Mouse (Mus musculus): ENCODE results near the gene BC028528. TPM values are rescaled to one million over a fixed set of nuclear protein-coding genes. Genes with fewer than 3 reads are reported as not detected.
A peak's percentile ranks its signal among the peaks of the same experiment; 100 is the strongest.
"Not testable (repeated sequence)": the region's sequence is repeated elsewhere in the genome, so short reads cannot be mapped to it uniquely, and the experiment has no call there.

BC028528 gene
- polyA plus RNA-seq, 1 experiment = 0.30 TPM

DNA sequence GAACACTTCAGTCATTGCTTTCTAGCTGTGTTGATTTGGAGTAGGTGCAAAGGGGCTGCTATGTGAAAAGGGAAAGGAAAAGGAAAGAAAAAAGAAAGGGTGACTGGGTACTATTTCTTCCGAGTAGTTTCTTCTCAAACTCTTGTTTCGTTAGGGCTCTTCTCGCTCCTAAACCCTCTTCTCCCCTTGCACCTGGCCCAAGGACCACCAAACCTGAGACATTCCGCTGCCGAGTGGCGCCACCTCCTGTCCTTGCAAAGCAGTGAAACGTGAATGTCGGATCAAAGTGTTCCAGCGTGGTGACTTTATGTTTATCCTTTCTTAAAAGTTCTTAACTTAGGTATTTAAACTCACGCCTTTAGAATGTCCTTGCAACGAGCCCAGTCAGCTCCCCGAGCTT is 15.1 kb upstream of the BC028528 start:
- H3K4me3 ChIP-seq (replicated peaks) = peak overlapping the region; percentile 90
- TF ChIP-seq GATA1 (IDR thresholded peaks at IDR 0.05; ENCODE audit: borderline replicate concordance, low read length) = no peak
- TF ChIP-seq FLI1 (IDR thresholded peaks at IDR 0.05; ENCODE audit: low read length) = no peak
- H3K9me3 ChIP-seq = no peaks in the 10 kb centered on the region
- H3K27me3 ChIP-seq (replicated peaks) = peaks cover 47% of the 10 kb centered on the region
- H3K4me1 ChIP-seq = peaks cover 54% of the 10 kb centered on the region
- H3K36me3 ChIP-seq (replicated peaks; ENCODE audit: low read length) = no peaks in the 10 kb centered on the region

GRCm38 (mm10) chr3:95905940-95906492 is 14.2 kb upstream of the BC028528 start:
- Histone ChIP-seq H3K9me3 (no peaks in the 10 kb centered on the region), H3K36me3 (replicated peaks; ENCODE audit: low read length) (no peaks in the 10 kb centered on the region), H3K27me3 (replicated peaks) (peaks cover 56% of the 10 kb centered on the region), H3K4me1 (peaks cover 55% of the 10 kb centered on the region), H3K4me3 (replicated peaks) (peak overlapping the region; percentile 90)
- TF ChIP-seq GATA1 (IDR thresholded peaks at IDR 0.05; ENCODE audit: borderline replicate concordance, low read length) (no peak), FLI1 (IDR thresholded peaks at IDR 0.05; ENCODE audit: low read length) (no peak)

GRCm38 (mm10) chr3:95905146-95905939 is 13.5 kb upstream of the BC028528 start:
- Histone ChIP-seq H3K9me3 (no peaks in the 10 kb centered on the region), H3K4me1 (peaks cover 50% of the 10 kb centered on the region), H3K36me3 (replicated peaks; ENCODE audit: low read length) (no peaks in the 10 kb centered on the region), H3K4me3 (replicated peaks) (peak overlapping the region; percentile 88), H3K27me3 (replicated peaks) (peaks cover 56% of the 10 kb centered on the region)
- TF ChIP-seq GATA1 (IDR thresholded peaks at IDR 0.05; ENCODE audit: borderline replicate concordance, low read length) = no peak
- no peak for TF ChIP-seq FLI1 (IDR thresholded peaks at IDR 0.05; ENCODE audit: low read length)

DNA sequence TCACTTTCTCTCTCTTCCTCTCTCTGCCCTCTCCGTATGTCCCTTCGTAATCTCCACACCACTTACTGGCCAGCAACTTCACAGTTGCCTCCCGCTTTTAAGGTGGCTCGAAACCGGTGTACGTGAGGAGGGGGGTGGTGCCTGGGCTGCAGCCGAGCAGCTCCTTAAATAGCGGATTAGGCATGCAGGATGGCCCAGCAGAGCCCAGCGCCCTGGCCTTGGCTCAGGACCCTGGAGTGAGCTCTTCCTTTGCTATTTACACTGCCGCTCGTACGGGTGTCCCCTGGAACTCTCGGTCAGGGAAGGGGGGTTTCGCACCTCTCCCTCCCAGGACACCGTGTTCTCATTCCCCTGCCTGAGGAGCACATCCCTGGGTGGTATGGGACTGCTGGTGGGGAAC is 12.8 kb upstream of the BC028528 start, which contains the start of gene Car14:
Gene Car14 (minus strand): TSS at position 124 of the 400 bp plus-strand sequence.
- H3K4me3 ChIP-seq (replicated peaks) = peak within 1 kb of the TSS; percentile 88
- peaks cover 61% of the 10 kb centered on the region for H3K27me3 ChIP-seq (replicated peaks)
- no peaks in the 10 kb centered on the region for H3K9me3 ChIP-seq

GRCm38 (mm10) chr3:95903753-95904502 is 12.1 kb upstream of the BC028528 start:
- Histone ChIP-seq H3K4me3 (replicated peaks) (peak overlapping the region; percentile 42), H3K27me3 (replicated peaks) (peaks cover 62% of the 10 kb centered on the region)
- TF ChIP-seq FLI1 (IDR thresholded peaks at IDR 0.05; ENCODE audit: low read length) (no peak), GATA1 (IDR thresholded peaks at IDR 0.05; ENCODE audit: borderline replicate concordance, low read length) (no peak)

More for the DNA sequence above, 12.8 kb upstream of the BC028528 start, which contains the start of gene Car14:
- TF ChIP-seq GATA1 (IDR thresholded peaks at IDR 0.05; ENCODE audit: borderline replicate concordance, low read length) (no peak), FLI1 (IDR thresholded peaks at IDR 0.05; ENCODE audit: low read length) (no peak)
- Histone ChIP-seq H3K36me3 (replicated peaks; ENCODE audit: low read length) (no peaks in the 10 kb centered on the region), H3K4me1 (peaks cover 50% of the 10 kb centered on the region)

GRCm38 (mm10) chr3:95902643-95903042 is 10.8 kb upstream of the BC028528 start:
- Histone ChIP-seq H3K4me3 (replicated peaks) (no peak overlapping the region), H3K27me3 (replicated peaks) (peaks cover 60% of the 10 kb centered on the region), H3K9me3 (no peaks in the 10 kb centered on the region), H3K4me1 (peaks cover 53% of the 10 kb centered on the region), H3K36me3 (replicated peaks; ENCODE audit: low read length) (peaks cover 4% of the 10 kb centered on the region)
- TF ChIP-seq GATA1 (IDR thresholded peaks at IDR 0.05; ENCODE audit: borderline replicate concordance, low read length) (no peak), FLI1 (IDR thresholded peaks at IDR 0.05; ENCODE audit: low read length) (no peak)

More at GRCm38 (mm10) chr3:95903753-95904502, 12.1 kb upstream of the BC028528 start:
- Histone ChIP-seq H3K4me1 (peaks cover 50% of the 10 kb centered on the region), H3K9me3 (no peaks in the 10 kb centered on the region), H3K36me3 (replicated peaks; ENCODE audit: low read length) (no peaks in the 10 kb centered on the region)

GRCm38 (mm10) chr3:95902373-95902625 is 10.5 kb upstream of the BC028528 start:
- peaks cover 60% of the 10 kb centered on the region for H3K27me3 ChIP-seq (replicated peaks)

DNA sequence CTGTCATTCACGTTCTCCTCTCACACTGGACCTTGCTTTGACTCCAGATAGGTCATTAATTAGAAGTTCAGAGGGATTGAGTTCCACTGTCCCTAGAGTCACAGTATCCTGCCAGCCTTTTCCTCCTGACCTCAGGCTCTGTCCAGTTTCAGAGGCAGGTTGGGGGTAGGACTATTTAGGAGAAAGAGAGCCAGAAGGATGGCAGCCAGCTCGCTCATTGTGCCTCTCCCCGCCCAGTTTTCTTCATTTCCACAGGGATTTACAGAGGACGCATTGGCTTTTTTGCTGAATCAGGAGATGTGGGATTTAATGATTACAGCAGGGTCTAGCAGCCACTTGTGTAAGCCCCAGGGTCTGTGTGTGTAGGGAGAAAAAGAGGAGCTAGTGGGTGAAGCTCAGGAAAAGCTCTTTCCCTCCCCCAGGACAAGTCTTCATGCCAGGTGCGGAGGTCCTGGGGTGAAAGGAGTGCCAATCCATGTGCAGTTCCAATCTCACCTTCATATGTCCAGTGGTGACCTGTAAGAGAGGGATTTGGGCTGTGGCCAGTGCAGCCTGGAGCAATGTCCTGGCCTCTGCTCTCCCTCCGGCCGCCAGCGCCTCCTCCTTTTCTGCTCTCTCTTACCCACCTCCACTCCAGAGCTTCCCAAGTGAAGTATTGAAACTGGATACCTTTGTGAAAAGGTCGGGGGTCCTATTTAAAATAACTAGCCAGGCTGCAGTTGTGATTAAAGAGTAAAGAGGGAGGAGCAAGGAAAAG is 10.0 kb upstream of the BC028528 start:
- TF ChIP-seq GATA1 (IDR thresholded peaks at IDR 0.05; ENCODE audit: borderline replicate concordance, low read length) = no peak
- TF ChIP-seq FLI1 (IDR thresholded peaks at IDR 0.05; ENCODE audit: low read length) = no peak
- Histone ChIP-seq H3K4me3 (replicated peaks) (no peak overlapping the region), H3K4me1 (peaks cover 47% of the 10 kb centered on the region), H3K36me3 (replicated peaks; ENCODE audit: low read length) (peaks cover 8% of the 10 kb centered on the region), H3K27me3 (replicated peaks) (peaks cover 60% of the 10 kb centered on the region), H3K9me3 (no peaks in the 10 kb centered on the region)

More at GRCm38 (mm10) chr3:95902373-95902625, 10.5 kb upstream of the BC028528 start:
- TF ChIP-seq FLI1 (IDR thresholded peaks at IDR 0.05; ENCODE audit: low read length) = no peak
- no peak for TF ChIP-seq GATA1 (IDR thresholded peaks at IDR 0.05; ENCODE audit: borderline replicate concordance, low read length)
- Histone ChIP-seq H3K36me3 (replicated peaks; ENCODE audit: low read length) (peaks cover 7% of the 10 kb centered on the region), H3K4me3 (replicated peaks) (no peak overlapping the region), H3K4me1 (peaks cover 52% of the 10 kb centered on the region), H3K9me3 (no peaks in the 10 kb centered on the region)

DNA sequence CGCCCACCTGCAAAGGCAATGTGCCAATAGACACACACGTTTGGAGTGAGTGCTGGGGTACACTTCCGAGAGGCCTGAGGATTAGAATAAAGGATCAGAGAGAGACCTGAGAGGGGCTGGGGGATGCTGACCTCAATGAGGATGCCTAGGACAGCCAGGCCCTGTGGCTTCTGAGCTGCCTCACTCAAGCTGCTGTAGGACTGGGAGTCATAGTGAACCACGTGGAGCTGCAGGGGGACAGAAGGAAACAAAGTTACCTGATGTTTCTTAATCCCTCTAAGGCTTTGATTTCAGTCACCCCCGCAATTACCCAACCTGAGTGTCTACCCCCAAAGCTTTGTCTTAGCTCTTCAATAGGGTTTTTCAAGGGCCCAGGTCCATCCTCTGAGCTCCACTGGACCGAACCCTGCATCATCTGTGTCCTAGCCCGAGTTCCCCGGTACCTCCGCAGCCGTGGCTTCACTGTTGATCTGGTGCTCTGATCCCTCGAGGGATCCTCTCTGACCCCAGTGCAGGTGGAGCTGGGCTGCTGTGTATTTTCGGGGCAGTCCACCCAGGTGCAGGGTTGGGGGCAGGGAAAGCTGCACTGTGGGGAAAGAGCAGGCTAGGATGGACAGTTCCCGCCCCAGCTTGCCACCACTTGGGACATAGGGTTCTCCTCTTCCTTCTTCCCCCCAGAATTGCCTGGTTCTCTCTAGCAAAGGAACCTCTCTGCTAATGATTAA is 8.2 kb upstream of the BC028528 start:
- Histone ChIP-seq H3K4me1 (peaks cover 39% of the 10 kb centered on the region), H3K4me3 (replicated peaks) (no peak overlapping the region), H3K27me3 (replicated peaks) (peaks cover 53% of the 10 kb centered on the region), H3K9me3 (no peaks in the 10 kb centered on the region), H3K36me3 (replicated peaks; ENCODE audit: low read length) (peaks cover 15% of the 10 kb centered on the region)
- TF ChIP-seq GATA1 (IDR thresholded peaks at IDR 0.05; ENCODE audit: borderline replicate concordance, low read length) = no peak

- H3K9me3 ChIP-seq = not testable (repeated sequence)
- peaks cover 50% of the 10 kb centered on the region for H3K4me1 ChIP-seq
- peak overlapping the region; percentile 62 for H3K4me3 ChIP-seq (replicated peaks)
- peaks cover 15% of the 10 kb centered on the region for H3K36me3 ChIP-seq (replicated peaks; ENCODE audit: low read length)
- peaks cover 12% of the 10 kb centered on the region for H3K27me3 ChIP-seq (replicated peaks)
Measured at GRCm38 (mm10) chr3:95895501-95895900, 3.7 kb upstream of the BC028528 start.
